ENCODE assay signal across 19 mouse cellular contexts in the genomic region with DNA sequence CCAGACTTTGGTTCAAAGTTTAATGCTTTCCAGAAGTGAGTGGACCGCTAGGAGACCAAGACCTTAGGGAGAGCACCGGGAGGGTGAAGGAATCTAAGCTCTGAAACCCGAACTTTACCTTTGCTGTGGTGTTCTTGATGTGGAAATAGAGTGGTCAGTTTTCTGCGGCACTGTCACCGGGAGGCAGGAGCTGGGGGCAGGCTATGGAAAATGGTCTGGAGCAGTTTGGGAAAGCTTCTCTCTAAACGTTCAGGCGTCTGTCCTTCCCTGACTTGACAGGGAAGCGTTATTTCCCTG. TPM values are rescaled to one million over a fixed set of nuclear protein-coding genes. Genes with fewer than 3 reads are reported as not detected.
DNase-seq lines count a peak whose midpoint lies in the region; ATAC-seq lines count a peak whose summit lies in the region.
"Had no signal": no experiment of that assay in that cellular context is flagged by ENCODE, and none has a peak within 500 bp of the region (broad histone marks: within the 10 kb centered on the region; RNA-seq: fewer than 3 reads in every experiment).

No protein-coding gene starts in this region.

- no peak overlapping the region for H3K9ac ChIP-seq in heart, embryonic 11.5 days (ENCODE audit: low read depth, low read length)
- H3K9ac ChIP-seq in midbrain, embryonic 16.5 days (ENCODE audit: low read depth, low read length) = no peak overlapping the region
- no peak overlapping the region for H3K9ac ChIP-seq in hindbrain, embryonic 12.5 days
- H3K9ac ChIP-seq in midbrain, embryonic 13.5 days (replicated peaks) = no peak overlapping the region
- H3K9ac ChIP-seq: embryonic facial prominence, embryonic 15.5 days; limb, embryonic 12.5 days had no signal

- no peaks in the 10 kb centered on the region for H3K36me3 ChIP-seq in heart, embryonic 11.5 days (ENCODE audit: control insufficient read depth, insufficient read depth, low read length)
- H3K36me3 ChIP-seq in midbrain, embryonic 10.5 days = no peaks in the 10 kb centered on the region
- no peaks in the 10 kb centered on the region for H3K36me3 ChIP-seq in midbrain, embryonic 16.5 days (ENCODE audit: control insufficient read depth, insufficient read depth, low read length)
- H3K36me3 ChIP-seq in hindbrain, embryonic 12.5 days = no peaks in the 10 kb centered on the region
- no peaks in the 10 kb centered on the region for H3K36me3 ChIP-seq in midbrain, embryonic 13.5 days
- H3K36me3 ChIP-seq: embryonic facial prominence, embryonic 15.5 days; limb, embryonic 12.5 days had no signal

- peaks cover 65% of the 10 kb centered on the region for H3K27me3 ChIP-seq in heart, embryonic 11.5 days (ENCODE audit: control insufficient read depth, insufficient read depth, low read length)
- peaks cover 100% of the 10 kb centered on the region for H3K27me3 ChIP-seq in midbrain, embryonic 10.5 days (ENCODE audit: low read depth, poor library complexity, severe bottlenecking)
- peaks cover 55% of the 10 kb centered on the region for H3K27me3 ChIP-seq in midbrain, embryonic 16.5 days (ENCODE audit: control insufficient read depth, insufficient read depth, low read depth, low read length)
- peaks cover 93% of the 10 kb centered on the region for H3K27me3 ChIP-seq in hindbrain, embryonic 12.5 days
- peaks cover 94% of the 10 kb centered on the region for H3K27me3 ChIP-seq in midbrain, embryonic 13.5 days

- no peak overlapping the region; the same call in 1 of the 2 replicates for H3K4me2 ChIP-seq in heart, embryonic 11.5 days
- no peak overlapping the region for H3K4me2 ChIP-seq in midbrain, embryonic 16.5 days (ENCODE audit: low read length)
- H3K4me2 ChIP-seq in hindbrain, embryonic 12.5 days (replicated peaks) = peak overlapping the region; percentile 39; the same call in 1 of the 2 replicates
- peak overlapping the region; percentile 42 for H3K4me2 ChIP-seq in midbrain, embryonic 13.5 days (replicated peaks)

- under 1% methylated on average over 8 of the region's 8 CpGs for WGBS in heart, embryonic 11.5 days (ENCODE audit: insufficient replicate concordance)
- under 1% methylated on average over 8 of the region's 8 CpGs for WGBS in midbrain, embryonic 10.5 days
- WGBS in midbrain, embryonic 16.5 days = 2% methylated on average over 8 of the region's 8 CpGs
- WGBS in hindbrain, embryonic 12.5 days = 2% methylated on average over 8 of the region's 8 CpGs
- 2% methylated on average over 8 of the region's 8 CpGs for WGBS in midbrain, embryonic 13.5 days

- H3K4me3 ChIP-seq in heart, embryonic 11.5 days (ENCODE audit: low read depth, low read length) = peak overlapping the region; percentile 32
- 0 out of 2 replicates have a peak overlapping the region, but pooled peaks have one; percentile 34 for H3K4me3 ChIP-seq in midbrain, embryonic 10.5 days
- H3K4me3 ChIP-seq in midbrain, embryonic 16.5 days (ENCODE audit: low read depth, low read length) = no peak overlapping the region
- 0 out of 2 replicates have a peak overlapping the region, but pooled peaks have one; percentile 13 for H3K4me3 ChIP-seq in hindbrain, embryonic 12.5 days
- H3K4me3 ChIP-seq in midbrain, embryonic 13.5 days (replicated peaks) = peak overlapping the region; percentile 23

- no peaks in the 10 kb centered on the region for H3K9me3 ChIP-seq in heart, embryonic 11.5 days (replicated peaks; ENCODE audit: control insufficient read depth, low read length)
- no peaks in the 10 kb centered on the region for H3K9me3 ChIP-seq in midbrain, embryonic 10.5 days (replicated peaks)
- H3K9me3 ChIP-seq in midbrain, embryonic 16.5 days (replicated peaks; ENCODE audit: control insufficient read depth, low read length, poor library complexity, severe bottlenecking) = no peaks in the 10 kb centered on the region
- H3K9me3 ChIP-seq in hindbrain, embryonic 12.5 days (replicated peaks) = no peaks in the 10 kb centered on the region
- H3K9me3 ChIP-seq in midbrain, embryonic 13.5 days = no peaks in the 10 kb centered on the region
- H3K9me3 ChIP-seq: embryonic facial prominence, embryonic 15.5 days; limb, embryonic 12.5 days had no signal

- no peak overlapping the region for H3K27ac ChIP-seq in heart, embryonic 11.5 days (ENCODE audit: low read depth, low read length)
- H3K27ac ChIP-seq in midbrain, embryonic 10.5 days (replicated peaks) = no peak overlapping the region
- H3K27ac ChIP-seq in midbrain, embryonic 16.5 days (ENCODE audit: low read length) = no peak overlapping the region
- H3K27ac ChIP-seq in hindbrain, embryonic 12.5 days = no peak overlapping the region
- H3K27ac ChIP-seq in midbrain, embryonic 13.5 days = no peak overlapping the region
- H3K27ac ChIP-seq: embryonic facial prominence, embryonic 15.5 days; limb, embryonic 12.5 days had no signal

- no peak for ATAC-seq in heart, embryonic 11.5 days (replicated peaks; ENCODE audit: insufficient number of reproducible peaks, low FRiP score, low TSS enrichment)
- no peak for ATAC-seq in midbrain, embryonic 16.5 days
- ATAC-seq in hindbrain, embryonic 12.5 days (ENCODE audit: low FRiP score) = no peak
- no peak for ATAC-seq in midbrain, embryonic 13.5 days

- intact Hi-C loops in heart, postnatal 10 days (cut with DNase I) = no loop called here

- DNase-seq in heart, postnatal 10 days = no peak
- DNase-seq in midbrain, embryonic 10.5 days (ENCODE audit: low spot score) = no peak
- no peak for DNase-seq in gastrocnemius, postnatal 4 days (ENCODE audit: low spot score in 2 of 2)
- DNase-seq in right cerebral cortex, postnatal 10 days (ENCODE audit: low spot score in 2 of 2) = no peak
- DNase-seq: adrenal gland, postnatal 36 days; cerebellum, adult 11 months; lung, adult 2 months had no signal

- H3K4me1 ChIP-seq in heart, embryonic 11.5 days (ENCODE audit: control insufficient read depth, insufficient read depth, low read length) = 0 out of 2 replicates have a peak, but pooled peaks cover 5% of the 10 kb centered on the region
- peaks cover 24% of the 10 kb centered on the region for H3K4me1 ChIP-seq in midbrain, embryonic 10.5 days
- peaks cover 6% of the 10 kb centered on the region; the same call in 1 of the 2 replicates for H3K4me1 ChIP-seq in midbrain, embryonic 16.5 days (ENCODE audit: control insufficient read depth, insufficient read depth, low read length)
- H3K4me1 ChIP-seq in hindbrain, embryonic 12.5 days = peaks cover 13% of the 10 kb centered on the region; the same call in 1 of the 2 replicates
- peaks cover 18% of the 10 kb centered on the region for H3K4me1 ChIP-seq in midbrain, embryonic 13.5 days (replicated peaks)

RNA-seq across cellular contexts. Expression of a gene that starts 5.9 kb away (rescaled TPM):
- 0.11 TPM in 1 of 2 replicates, not detected in the other for polyA plus RNA-seq in heart, embryonic 11.5 days (2014; fragmentation: Nextera tagmentation; extraction: Ambion mirVana)
- not detected for total RNA-seq in heart, postnatal 10 days (2021)
- polyA plus RNA-seq in midbrain, embryonic 10.5 days (2016; fragmentation: Nextera tagmentation; extraction: Ambion mirVana) = 14.3 and 23.1 TPM in 2 replicates
- polyA plus RNA-seq in midbrain, embryonic 16.5 days (2015; fragmentation: Nextera tagmentation; extraction: Ambion mirVana) = 1.3 and 3.5 TPM in 2 replicates
- 40.8 and 46.1 TPM in 2 replicates for polyA plus RNA-seq in hindbrain, embryonic 12.5 days (2016; fragmentation: Nextera tagmentation; extraction: Ambion mirVana)
- polyA plus RNA-seq in midbrain, embryonic 13.5 days (2015; fragmentation: Nextera tagmentation; extraction: Ambion mirVana) = 9.3 and 25.7 TPM in 2 replicates
- total RNA-seq in gastrocnemius, postnatal 4 days (2021) = not detected
- total RNA-seq: adrenal gland, postnatal 36 days; layer of hippocampus, postnatal 10 days; megakaryocyte progenitor cell, adult 5-6 weeks; MEL; neutrophil, adult 5-6 weeks had no signal
- polyA plus RNA-seq: C2C12; embryonic facial prominence, embryonic 15.5 days; kidney, embryonic 14.5 days; limb, embryonic 12.5 days had no signal

Comparison
In these comparisons a context has a peak if more than half of its experiments do, and no peak if none do; other contexts are left out.
1. H3K4me2 ChIP-seq: peak in hindbrain, embryonic 12.5 days (single experiment) and midbrain, embryonic 13.5 days (single experiment); none in heart, embryonic 11.5 days (single experiment) and midbrain, embryonic 16.5 days (single experiment).